Mouse (Mus musculus) small intestine, adult 2 months (tissue): ENCODE measurements around the gene Acp5. TPM values are rescaled to one million over a fixed set of nuclear protein-coding genes. Genes with fewer than 3 reads are reported as not detected.

Source experiments
- H3K27ac ChIP-seq: fragments of 200-500 bp; 2 replicates; pipeline ENCODE4 v1.5.1; 2012; ENCODE audit warnings: low read depth, low read length, control low read depth, inconsistent platforms; ENCODE audit not compliant: insufficient read depth
- H3K27me3 ChIP-seq: fragments of 200-500 bp; 2 replicates; pipeline ENCODE4 v1.6.1; 2012; ENCODE audit warnings: mild to moderate bottlenecking, moderate library complexity, low read length, inconsistent platforms; ENCODE audit not compliant: control insufficient read depth, insufficient read depth
- H3K36me3 ChIP-seq: fragments of 200-500 bp; 2 replicates; pipeline ENCODE4 v1.6.1; 2012; ENCODE audit warnings: mild to moderate bottlenecking, low read length, control low read depth, inconsistent platforms; ENCODE audit not compliant: control insufficient read depth, insufficient read depth
- H3K4me1 ChIP-seq: fragments of 200-500 bp; 2 replicates; pipeline ENCODE4 v1.6.1; 2012; ENCODE audit warnings: low read length, inconsistent platforms, mixed read lengths; ENCODE audit not compliant: control insufficient read depth, insufficient read depth, insufficient read length
- H3K4me3 ChIP-seq: fragments of 200-500 bp; 2 replicates; pipeline ENCODE4 v1.5.1; 2012; ENCODE audit warnings: low read depth, mild to moderate bottlenecking, control low read depth, inconsistent platforms, low read length, moderate library complexity
- CTCF ChIP-seq: fragments of 200-500 bp; IDR thresholded peaks from 2 replicates; pipeline ENCODE4 v1.5.1; 2012; ENCODE audit warnings: low read depth, mild to moderate bottlenecking, control low read depth, inconsistent platforms, low read length, moderate library complexity, mixed read lengths; ENCODE audit not compliant: insufficient replicate concordance, insufficient read length; ENCODE audit errors: extremely low read depth
- POLR2A ChIP-seq: fragments of 200-500 bp; IDR thresholded peaks from 2 replicates; pipeline ENCODE4 v1.6.1; 2012; ENCODE audit warnings: low read depth, mild to moderate bottlenecking, control low read depth, inconsistent platforms, low read length, moderate library complexity
- WGBS: fragments of 180-500 bp; shearing (Covaris S2); methylation state at CpG from one replicate; pipeline ENCODE4 v1.1.7; 2018; 5-methylcytosine and 5-hydroxymethylcytosine counted together
- polyA plus RNA-seq: library from polyadenylated mRNA; depleted of rRNA; stranded (reverse); fragments of >200 nt; gene quantifications from 2 replicates; pipeline ENCODE4 v1.2.3, GENCODE M21; 2012

The Acp5 gene
- polyA plus RNA-seq, 1 experiment: 203 TPM

DNA sequence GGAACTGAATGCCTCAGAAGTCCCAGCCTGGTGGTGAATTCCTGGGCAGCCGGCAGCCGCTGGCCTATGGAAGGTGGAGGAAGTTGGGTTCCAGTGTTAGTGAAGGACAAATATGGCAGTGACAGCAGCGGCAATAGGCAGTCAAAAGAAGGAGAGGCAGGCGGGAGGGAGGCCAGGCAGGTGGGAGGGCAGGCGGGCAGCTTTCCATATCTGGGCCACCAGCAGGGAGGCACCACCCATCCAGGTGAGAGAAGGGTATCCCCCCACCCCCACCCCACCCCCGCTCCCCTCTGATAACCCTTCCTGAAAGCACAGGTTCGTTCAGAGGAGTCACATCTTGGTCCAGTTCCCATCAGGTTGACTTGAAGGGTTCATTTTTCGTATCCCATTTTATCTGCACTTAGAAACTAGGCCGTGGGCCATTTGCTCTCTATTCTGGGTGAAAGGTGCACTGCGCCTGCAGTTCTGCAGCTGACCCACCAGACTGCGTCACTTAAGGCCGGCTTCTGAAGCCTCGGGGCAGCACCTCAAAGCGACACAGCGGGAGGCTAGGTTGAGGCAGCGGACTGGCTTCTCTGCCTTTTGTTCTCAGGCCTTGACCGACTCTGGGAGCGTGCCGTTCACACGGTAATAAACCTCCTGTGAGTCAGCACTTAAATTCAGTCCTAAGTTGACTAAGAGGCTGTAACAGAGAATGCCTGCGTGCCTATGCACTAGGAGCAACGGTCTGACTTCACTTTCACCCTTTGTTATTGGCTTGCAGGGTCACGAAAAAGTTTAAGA, 1.4 kb upstream of the Acp5 start:
- WGBS: 23% methylated on average over 23 of the region's 23 CpGs
- Histone ChIP-seq H3K27ac (no peak overlapping the region), H3K36me3 (no peaks in the 10 kb centered on the region), H3K4me3 (no peak overlapping the region), H3K4me1 (peaks cover 20% of the 10 kb centered on the region), H3K27me3 (no peaks in the 10 kb centered on the region)
- TF ChIP-seq CTCF (no peak), POLR2A (no peak)

DNA sequence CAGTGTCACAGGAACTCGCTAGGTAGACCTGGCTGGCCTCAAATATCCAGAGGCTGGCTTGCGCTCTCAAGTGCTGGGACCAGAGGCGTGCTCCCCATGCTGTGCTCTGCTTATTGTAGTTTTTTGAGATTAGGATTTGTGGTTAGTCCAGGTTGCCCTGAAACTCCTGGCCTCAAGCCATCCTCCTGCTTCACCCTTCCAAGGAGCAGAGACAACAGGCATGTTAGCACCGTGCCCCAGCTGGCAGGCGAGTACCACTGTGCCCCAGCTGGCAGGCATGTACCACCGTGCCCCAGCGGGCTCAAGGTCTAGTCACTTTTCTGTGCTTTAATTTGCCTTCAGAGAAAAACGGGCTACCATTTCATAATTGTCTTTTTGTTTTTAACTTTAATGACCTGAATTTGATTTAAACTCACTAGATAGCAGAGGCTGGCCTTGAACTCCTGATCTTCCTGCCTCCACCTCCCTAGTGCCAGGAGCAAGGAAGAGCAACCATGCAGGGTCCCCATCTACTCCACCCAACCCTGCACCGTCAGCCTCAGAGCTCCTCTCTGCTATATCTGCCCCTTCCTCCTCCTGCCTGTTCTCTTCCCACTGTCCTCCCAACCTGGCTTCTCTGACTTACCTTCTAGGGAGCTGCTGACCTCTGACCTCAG, 395 bp downstream of the Acp5 start:
- 70% methylated on average over 9 of the region's 9 CpGs for WGBS
- TF ChIP-seq CTCF: no peak
- no peak for TF ChIP-seq POLR2A
- H3K27ac ChIP-seq: no peak overlapping the region
- no peaks in the 10 kb centered on the region for H3K36me3 ChIP-seq
- H3K27me3 ChIP-seq: no peaks in the 10 kb centered on the region
- no peak overlapping the region for H3K4me3 ChIP-seq
- peaks cover 31% of the 10 kb centered on the region for H3K4me1 ChIP-seq

GRCm38 (mm10) chr9:22134246-22134890, 1.1 kb downstream of the Acp5 start:
- Histone ChIP-seq H3K4me1 (peaks cover 31% of the 10 kb centered on the region), H3K27ac (no peak overlapping the region), H3K4me3 (no peak overlapping the region), H3K36me3 (0 out of 2 replicates have a peak, but pooled peaks cover 1% of the 10 kb centered on the region), H3K27me3 (no peaks in the 10 kb centered on the region)
- no peak for TF ChIP-seq CTCF
- TF ChIP-seq POLR2A: no peak
- 66% methylated on average over 7 of the region's 7 CpGs for WGBS

GRCm38 (mm10) chr9:22132220-22132619, 3.3 kb downstream of the Acp5 start:
- TF ChIP-seq POLR2A (no peak), CTCF (no peak)
- Histone ChIP-seq H3K36me3 (peaks cover 8% of the 10 kb centered on the region), H3K4me1 (peaks cover 27% of the 10 kb centered on the region), H3K27ac (no peak overlapping the region), H3K4me3 (peak overlapping the region; percentile 70), H3K27me3 (no peaks in the 10 kb centered on the region)
- 45% methylated on average over 11 of the region's 11 CpGs for WGBS

GRCm38 (mm10) chr9:22131226-22131981, 4.1 kb downstream of the Acp5 start:
- TF ChIP-seq POLR2A (peak; percentile 42; the same call in 1 of the 2 replicates), CTCF (no peak)
- Histone ChIP-seq H3K4me1 (peaks cover 22% of the 10 kb centered on the region), H3K27me3 (no peaks in the 10 kb centered on the region), H3K27ac (peak overlapping the region; percentile 83), H3K4me3 (peak overlapping the region; percentile 70), H3K36me3 (peaks cover 14% of the 10 kb centered on the region)
- WGBS: 2% methylated on average over 35 of the region's 35 CpGs

- peaks cover 14% of the 10 kb centered on the region for H3K36me3 ChIP-seq
- no peaks in the 10 kb centered on the region for H3K27me3 ChIP-seq
- peaks cover under 1% of the 10 kb centered on the region; the same call in 1 of the 2 replicates for H3K4me1 ChIP-seq
- WGBS: 87% methylated on average over 15 of the region's 15 CpGs
- no peak for TF ChIP-seq POLR2A
- no peak for TF ChIP-seq CTCF
- no peak overlapping the region for H3K4me3 ChIP-seq
- H3K27ac ChIP-seq: peak overlapping the region; percentile 46; the same call in 1 of the 2 replicates
Observed at GRCm38 (mm10) chr9:22125246-22126027, 10.1 kb downstream of the Acp5 start.

DNA sequence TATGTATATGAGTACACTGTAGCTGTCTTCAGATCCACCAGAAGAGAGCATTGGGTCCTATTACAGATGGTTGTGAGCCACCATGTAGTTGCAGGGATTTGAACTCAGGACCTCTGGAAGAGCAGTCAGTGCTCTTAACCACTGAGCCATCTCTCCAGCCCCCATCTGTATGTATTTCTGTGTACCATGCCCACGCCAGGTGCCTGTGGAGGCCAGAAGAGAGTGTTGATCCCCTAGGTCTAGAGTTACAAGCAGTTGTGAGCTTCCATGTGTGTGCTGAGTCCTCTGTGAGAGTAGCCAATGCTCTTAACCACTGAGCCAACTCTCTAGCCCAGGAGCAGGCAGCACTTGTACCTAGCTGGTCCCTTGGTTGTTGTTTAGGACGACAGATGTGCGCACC, 11.3 kb downstream of the Acp5 start:
- Histone ChIP-seq H3K4me3 (no peak overlapping the region), H3K36me3 (peaks cover 13% of the 10 kb centered on the region), H3K27me3 (no peaks in the 10 kb centered on the region), H3K4me1 (no peaks in the 10 kb centered on the region), H3K27ac (peak overlapping the region; percentile 8; the same call in 1 of the 2 replicates)
- TF ChIP-seq CTCF: no peak
- no peak for TF ChIP-seq POLR2A
- WGBS: 92% methylated on average over 3 of the region's 3 CpGs
